Mouse (Mus musculus) stomach, embryonic 16.5 days (tissue): ENCODE measurements around the gene Gp1bb. TPM values are rescaled to one million over a fixed set of nuclear protein-coding genes. Genes with fewer than 3 reads are reported as not detected.

Source experiments
- polyA plus RNA-seq: library from polyadenylated mRNA; unstranded; fragments of >200 nt; fragmentation: Nextera tagmentation; extraction: Ambion mirVana; gene quantifications from 2 replicates; pipeline ENCODE4 v1.2.1, GENCODE M21; 2015

Gene Gp1bb
- polyA plus RNA-seq, 1 experiment from 2014 or later: 0.68 TPM

Other genes starting within 250 kb of the Gp1bb start
- 19.2 and 23.7 TPM in 2 replicates for gene Txnrd2, start 196.0 kb downstream of the Gp1bb start, polyA plus RNA-seq
- gene Comt, start 195.6 kb downstream of the Gp1bb start, polyA plus RNA-seq: 105 and 119 TPM in 2 replicates
- 11.7 and 11.9 TPM in 2 replicates for gene Gnb1l, start 123.7 kb downstream of the Gp1bb start, polyA plus RNA-seq
- gene Rtl10, start 123.5 kb downstream of the Gp1bb start, polyA plus RNA-seq: 2.1 and 3.2 TPM in 2 replicates
- 0.20 and 0.84 TPM in 2 replicates for gene Tbx1, start 31.7 kb downstream of the Gp1bb start, polyA plus RNA-seq
- 3.1 and 4.2 TPM in 2 replicates for gene Gm49601, start 4.0 kb upstream of the Gp1bb start, polyA plus RNA-seq
- gene Sept5, start 7.6 kb upstream of the Gp1bb start, polyA plus RNA-seq: 26.8 and 37.7 TPM in 2 replicates
- gene Cldn5, start 154.4 kb upstream of the Gp1bb start, polyA plus RNA-seq: 25.8 and 30.4 TPM in 2 replicates
- 79.1 and 80.0 TPM in 2 replicates for gene Ufd1, start 189.4 kb upstream of the Gp1bb start, polyA plus RNA-seq
- 30.9 and 33.4 TPM in 2 replicates for gene Cdc45, start 189.6 kb upstream of the Gp1bb start, polyA plus RNA-seq
- gene 2510002D24Rik, start 214.2 kb upstream of the Gp1bb start, polyA plus RNA-seq: 47.8 and 49.1 TPM in 2 replicates
- not detected in 2 replicates for gene Gm28539, start 214.2 kb upstream of the Gp1bb start, polyA plus RNA-seq